Mouse (Mus musculus) liver, postnatal 0 days (tissue): ENCODE data around the gene Olfr178.

Experiments
- CTCF ChIP-seq: sonication (generic); IDR thresholded peaks from 2 replicates; pipeline ENCODE4 v1.5.1; 2016; ENCODE audit warnings: antibody characterized with exemption, low read depth
- EP300 ChIP-seq: IDR thresholded peaks from 2 replicates; pipeline ENCODE4 v1.6.1; 2016; ENCODE audit warnings: antibody characterized with exemption, low read depth, mild to moderate bottlenecking

DNA sequence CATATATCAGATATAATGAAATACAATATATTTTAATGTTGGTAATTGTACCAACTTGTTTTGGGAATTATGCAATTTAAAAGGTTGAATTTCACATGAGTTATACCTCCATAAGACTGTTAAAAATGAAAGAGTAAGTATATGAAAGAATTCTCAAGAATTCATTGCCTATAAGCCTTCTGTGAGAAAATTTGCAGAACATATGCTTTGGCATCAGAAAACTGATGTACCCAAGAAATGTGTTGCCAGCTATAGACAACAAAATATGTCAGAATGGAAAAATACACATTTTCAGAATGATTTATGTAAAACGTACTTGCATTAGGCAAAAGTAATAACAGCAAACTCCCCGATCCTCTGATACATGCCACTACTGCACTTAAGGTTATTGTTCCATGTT lies 7.4 kb downstream of the Olfr178 start:
- TF ChIP-seq EP300, result no peak
- no peak for TF ChIP-seq CTCF
